In genomic region chr7:67645681-67646014, GRCm38 (mm10) we compare ENCODE assay signal across 7 mouse cellular contexts. TPM values are rescaled to one million over a fixed set of nuclear protein-coding genes. Genes with fewer than 3 reads are reported as not detected.
DNase-seq lines count a peak whose midpoint lies in the region; ATAC-seq lines count a peak whose summit lies in the region.

No protein-coding gene starts in this region.

- peak overlapping the region; percentile 71 for H3K27ac ChIP-seq in neural tube, embryonic 11.5 days (ENCODE audit: low read depth, low read length)
- peak overlapping the region; percentile 70 for H3K27ac ChIP-seq in forebrain, embryonic 11.5 days (ENCODE audit: low read depth, low read length)
- peak overlapping the region; percentile 78 for H3K27ac ChIP-seq in liver, embryonic 11.5 days (ENCODE audit: low read depth, low read length)
- H3K27ac ChIP-seq in stomach, embryonic 16.5 days (ENCODE audit: low read length): peak overlapping the region; percentile 91

- peak overlapping the region; percentile 53 for H3K4me3 ChIP-seq in neural tube, embryonic 11.5 days (ENCODE audit: low read depth, low read length)
- peak overlapping the region; percentile 78 for H3K4me3 ChIP-seq in forebrain, embryonic 11.5 days (ENCODE audit: low read depth, low read length)
- peak overlapping the region; percentile 76 for H3K4me3 ChIP-seq in liver, embryonic 11.5 days (ENCODE audit: low read depth, low read length)
- peak overlapping the region; percentile 89 for H3K4me3 ChIP-seq in stomach, embryonic 16.5 days (replicated peaks; ENCODE audit: low read length)

- peak overlapping the region; percentile 62 for H3K4me2 ChIP-seq in neural tube, embryonic 11.5 days (ENCODE audit: low read depth)
- peak overlapping the region; percentile 84 for H3K4me2 ChIP-seq in forebrain, embryonic 11.5 days (ENCODE audit: low read depth, low read length, severe bottlenecking)
- H3K4me2 ChIP-seq in liver, embryonic 11.5 days: peak overlapping the region; percentile 92
- H3K4me2 ChIP-seq in stomach, embryonic 16.5 days (ENCODE audit: low read depth, low read length): peak overlapping the region; percentile 92

- ATAC-seq in neural tube, embryonic 11.5 days (ENCODE audit: insufficient read depth, low FRiP score, low TSS enrichment): no peak
- ATAC-seq in forebrain, embryonic 11.5 days (replicated peaks; ENCODE audit: low FRiP score): no peak
- ATAC-seq in liver, embryonic 11.5 days (replicated peaks; ENCODE audit: low FRiP score): peak; percentile 29
- ATAC-seq in stomach, embryonic 16.5 days (ENCODE audit: insufficient read depth, low FRiP score): 0 out of 2 replicates have a peak, but pooled peaks have one; percentile 0

- DNase-seq in neural tube, embryonic 11.5 days (ENCODE audit: low spot score): no peak
- DNase-seq in neural tube, embryonic 10.5 days (ENCODE audit: extremely low spot score, low spot score): no peak
- no peak for DNase-seq in forebrain, embryonic 11.5 days (ENCODE audit: low spot score)
- DNase-seq in liver, embryonic 11.5 days (ENCODE audit: low spot score): no peak
- DNase-seq in adrenal gland, adult 18-20 months (ENCODE audit: low spot score in 2 of 2): no peak
- DNase-seq in right cerebral cortex, postnatal 14 days: no peak

- no peaks in the 10 kb centered on the region for H3K9me3 ChIP-seq in neural tube, embryonic 11.5 days (ENCODE audit: control insufficient read depth, low read length)
- H3K9me3 ChIP-seq in forebrain, embryonic 11.5 days (ENCODE audit: control insufficient read depth, low read length): no peaks in the 10 kb centered on the region
- no peaks in the 10 kb centered on the region for H3K9me3 ChIP-seq in liver, embryonic 11.5 days (ENCODE audit: control insufficient read depth, low read length)
- H3K9me3 ChIP-seq in stomach, embryonic 16.5 days (replicated peaks; ENCODE audit: control insufficient read depth, low read length): no peaks in the 10 kb centered on the region

- no peaks in the 10 kb centered on the region for H3K36me3 ChIP-seq in neural tube, embryonic 11.5 days (ENCODE audit: control insufficient read depth, insufficient read depth, low read length)
- H3K36me3 ChIP-seq in forebrain, embryonic 11.5 days (ENCODE audit: control insufficient read depth, insufficient read depth, low read length): no peaks in the 10 kb centered on the region
- no peaks in the 10 kb centered on the region for H3K36me3 ChIP-seq in liver, embryonic 11.5 days (ENCODE audit: control insufficient read depth, insufficient read depth, low read length)
- no peaks in the 10 kb centered on the region for H3K36me3 ChIP-seq in stomach, embryonic 16.5 days (ENCODE audit: control insufficient read depth, insufficient read depth, low read length)

- peaks cover 5% of the 10 kb centered on the region; the same call in 1 of the 2 replicates for H3K4me1 ChIP-seq in neural tube, embryonic 11.5 days (ENCODE audit: control insufficient read depth, insufficient read depth, low read length)
- peaks cover 6% of the 10 kb centered on the region; the same call in 1 of the 2 replicates for H3K4me1 ChIP-seq in forebrain, embryonic 11.5 days (replicated peaks; ENCODE audit: control insufficient read depth, insufficient read depth, low read length)
- H3K4me1 ChIP-seq in liver, embryonic 11.5 days (replicated peaks; ENCODE audit: control insufficient read depth, insufficient read depth, low read length): peaks cover 7% of the 10 kb centered on the region
- peaks cover 28% of the 10 kb centered on the region for H3K4me1 ChIP-seq in stomach, embryonic 16.5 days (ENCODE audit: control insufficient read depth, insufficient read depth, low read length)

- under 1% methylated on average over 15 of the region's 15 CpGs for WGBS in neural tube, embryonic 11.5 days
- WGBS in forebrain, embryonic 11.5 days: under 1% methylated on average over 15 of the region's 15 CpGs
- under 1% methylated on average over 15 of the region's 15 CpGs for WGBS in liver, embryonic 11.5 days
- under 1% methylated on average over 15 of the region's 15 CpGs for WGBS in stomach, embryonic 16.5 days

- H3K9ac ChIP-seq in neural tube, embryonic 11.5 days (ENCODE audit: low read length): peak overlapping the region; percentile 62
- H3K9ac ChIP-seq in forebrain, embryonic 11.5 days (ENCODE audit: low read length): peak overlapping the region; percentile 77
- H3K9ac ChIP-seq in liver, embryonic 11.5 days (ENCODE audit: low read depth, low read length): peak overlapping the region; percentile 83
- peak overlapping the region; percentile 95 for H3K9ac ChIP-seq in stomach, embryonic 16.5 days (ENCODE audit: low read length)

- H3K27me3 ChIP-seq in neural tube, embryonic 11.5 days (ENCODE audit: control insufficient read depth, insufficient read depth, low read length): no peaks in the 10 kb centered on the region
- no peaks in the 10 kb centered on the region for H3K27me3 ChIP-seq in forebrain, embryonic 11.5 days (ENCODE audit: control insufficient read depth, insufficient read depth, low read length)
- no peaks in the 10 kb centered on the region for H3K27me3 ChIP-seq in liver, embryonic 11.5 days (replicated peaks; ENCODE audit: control insufficient read depth, insufficient read depth, low read length)
- H3K27me3 ChIP-seq in stomach, embryonic 16.5 days (ENCODE audit: control insufficient read depth, insufficient read depth, low read length): no peaks in the 10 kb centered on the region

RNA-seq across cellular contexts. Expression of gene Lrrc28, which starts 0.6 kb away (rescaled TPM):
- polyA plus RNA-seq in neural tube, embryonic 11.5 days (2014; fragmentation: Nextera tagmentation; extraction: Ambion mirVana): 29.6 and 32.6 TPM in 2 replicates
- polyA plus RNA-seq in forebrain, embryonic 11.5 days (2014; fragmentation: Nextera tagmentation; extraction: Ambion mirVana): 25.2 and 26.5 TPM in 2 replicates
- polyA plus RNA-seq in liver, embryonic 11.5 days (2014; fragmentation: Nextera tagmentation; extraction: Ambion mirVana): 12.3 and 14.4 TPM in 2 replicates
- polyA plus RNA-seq in stomach, embryonic 16.5 days (2015; fragmentation: Nextera tagmentation; extraction: Ambion mirVana): 22.3 and 28.4 TPM in 2 replicates
- total RNA-seq in adrenal gland, adult 18-20 months (2021): 10 to 100 TPM; 19.5 to 20.1 TPM

RNA-seq across cellular contexts. Expression of gene Ttc23, which starts 1.6 kb away (rescaled TPM):
- polyA plus RNA-seq in neural tube, embryonic 11.5 days (2014; fragmentation: Nextera tagmentation; extraction: Ambion mirVana): 35.4 and 41.0 TPM in 2 replicates
- 34.4 and 37.9 TPM in 2 replicates for polyA plus RNA-seq in forebrain, embryonic 11.5 days (2014; fragmentation: Nextera tagmentation; extraction: Ambion mirVana)
- 8.7 and 12.5 TPM in 2 replicates for polyA plus RNA-seq in liver, embryonic 11.5 days (2014; fragmentation: Nextera tagmentation; extraction: Ambion mirVana)
- polyA plus RNA-seq in stomach, embryonic 16.5 days (2015; fragmentation: Nextera tagmentation; extraction: Ambion mirVana): 28.4 and 29.8 TPM in 2 replicates
- 10 to 100 TPM; 19.2 to 24.1 TPM for total RNA-seq in adrenal gland, adult 18-20 months (2021)

Comparison
In these comparisons a context has a peak if more than half of its experiments do, and no peak if none do; other contexts are left out.
1. ATAC-seq: peak in liver, embryonic 11.5 days (single experiment) and stomach, embryonic 16.5 days (single experiment); none in neural tube, embryonic 11.5 days (single experiment) and forebrain, embryonic 11.5 days (single experiment).
2. Peak in every context shown above with its lines, with median percentiles within 50 percentile points of each other: H3K27ac ChIP-seq, H3K4me2 ChIP-seq, H3K4me3 ChIP-seq and H3K9ac ChIP-seq.